Mouse (Mus musculus): ENCODE measurements around the gene Dmgdh. TPM values are rescaled to one million over a fixed set of nuclear protein-coding genes. Genes with fewer than 3 reads are reported as not detected.
A peak's percentile ranks its signal among the peaks of the same experiment; 100 is the strongest.

The Dmgdh gene
- polyA plus RNA-seq, 1 experiment from 2014 or later: not detected

GRCm38 (mm10) chr13:93762879-93763278, 88.6 kb downstream of the Dmgdh start:
- no peaks in the 10 kb centered on the region for H3K9me3 ChIP-seq (replicated peaks)
- no peak overlapping the region for H3K27ac ChIP-seq
- WGBS: 79% methylated on average over 3 of the region's 3 CpGs
- H3K36me3 ChIP-seq: no peaks in the 10 kb centered on the region
- no peak overlapping the region for H3K4me3 ChIP-seq
- H3K4me1 ChIP-seq: peaks cover 5% of the 10 kb centered on the region; the same call in 1 of the 2 replicates
- no peaks in the 10 kb centered on the region for H3K27me3 ChIP-seq (ENCODE audit: low read depth, poor library complexity, severe bottlenecking)
- DNase-seq (ENCODE audit: low spot score): no peak

GRCm38 (mm10) chr13:93764321-93764973, 90.2 kb downstream of the Dmgdh start:
- no peaks in the 10 kb centered on the region for H3K36me3 ChIP-seq
- no peak overlapping the region for H3K4me3 ChIP-seq
- 80% methylated on average over 13 of the region's 13 CpGs for WGBS
- no peaks in the 10 kb centered on the region for H3K9me3 ChIP-seq (replicated peaks)
- 0 out of 2 replicates have a peak, but pooled peaks cover 3% of the 10 kb centered on the region for H3K27me3 ChIP-seq (ENCODE audit: low read depth, poor library complexity, severe bottlenecking)
- no peak overlapping the region for H3K27ac ChIP-seq
- no peaks in the 10 kb centered on the region for H3K4me1 ChIP-seq
- no peak for DNase-seq (ENCODE audit: low spot score)

- H3K4me3 ChIP-seq: peak overlapping the region; percentile 71
- H3K27me3 ChIP-seq (ENCODE audit: low read depth, poor library complexity, severe bottlenecking): 0 out of 2 replicates have a peak, but pooled peaks cover 10% of the 10 kb centered on the region
- peaks cover 25% of the 10 kb centered on the region for H3K4me1 ChIP-seq
- DNase-seq (ENCODE audit: low spot score): no peak
- peak overlapping the region; percentile 97 for H3K27ac ChIP-seq
- WGBS: 44% methylated on average over 9 of the region's 9 CpGs
- no peaks in the 10 kb centered on the region for H3K36me3 ChIP-seq
- no peaks in the 10 kb centered on the region for H3K9me3 ChIP-seq (replicated peaks)
These were observed 96.9 kb downstream of the Dmgdh start for GRCm38 (mm10) chr13:93771031-93771587.

- WGBS: under 1% methylated on average over 66 of the region's 66 CpGs
- H3K4me1 ChIP-seq: peaks cover 25% of the 10 kb centered on the region
These were observed 97.5 kb downstream of the Dmgdh start, which contains the start of gene Arsb for GRCm38 (mm10) chr13:93771588-93772278. Gene Arsb (plus strand): TSS chr13:93771630.

GRCm38 (mm10) chr13:93772279-93772636, 98.0 kb downstream of the Dmgdh start:
- no peaks in the 10 kb centered on the region for H3K36me3 ChIP-seq
- peak overlapping the region; percentile 97 for H3K27ac ChIP-seq
- H3K27me3 ChIP-seq (ENCODE audit: low read depth, poor library complexity, severe bottlenecking): 0 out of 2 replicates have a peak, but pooled peaks cover 10% of the 10 kb centered on the region
- H3K4me1 ChIP-seq: peaks cover 25% of the 10 kb centered on the region
- H3K4me3 ChIP-seq: peak overlapping the region; percentile 71
- WGBS: 31% methylated on average over 8 of the region's 8 CpGs
- H3K9me3 ChIP-seq (replicated peaks): no peaks in the 10 kb centered on the region
- no peak for DNase-seq (ENCODE audit: low spot score)

More at GRCm38 (mm10) chr13:93771588-93772278, 97.5 kb downstream of the Dmgdh start, which contains the start of gene Arsb:
- H3K36me3 ChIP-seq: no peaks in the 10 kb centered on the region
- peak within 1 kb of the TSS; percentile 97 for H3K27ac ChIP-seq
- no peaks in the 10 kb centered on the region for H3K9me3 ChIP-seq (replicated peaks)
- H3K27me3 ChIP-seq (ENCODE audit: low read depth, poor library complexity, severe bottlenecking): 0 out of 2 replicates have a peak, but pooled peaks cover 10% of the 10 kb centered on the region
- H3K4me3 ChIP-seq: peak within 1 kb of the TSS; percentile 71
- DNase-seq (ENCODE audit: low spot score): peak; percentile 90

GRCm38 (mm10) chr13:93772861-93773260, 98.6 kb downstream of the Dmgdh start:
- Histone ChIP-seq H3K27ac (no peak overlapping the region; the same call in 1 of the 2 replicates), H3K27me3 (ENCODE audit: low read depth, poor library complexity, severe bottlenecking) (0 out of 2 replicates have a peak, but pooled peaks cover 10% of the 10 kb centered on the region), H3K36me3 (no peaks in the 10 kb centered on the region), H3K4me3 (peak overlapping the region; percentile 71; the same call in 1 of the 2 replicates), H3K4me1 (peaks cover 25% of the 10 kb centered on the region), H3K9me3 (replicated peaks) (no peaks in the 10 kb centered on the region)
- WGBS: 72% methylated on average over 7 of the region's 7 CpGs
- no peak for DNase-seq (ENCODE audit: low spot score)

GRCm38 (mm10) chr13:93773704-93774315, 99.6 kb downstream of the Dmgdh start:
- no peak for DNase-seq (ENCODE audit: low spot score)
- Histone ChIP-seq H3K4me1 (peaks cover 25% of the 10 kb centered on the region), H3K27ac (no peak overlapping the region), H3K27me3 (ENCODE audit: low read depth, poor library complexity, severe bottlenecking) (0 out of 2 replicates have a peak, but pooled peaks cover 10% of the 10 kb centered on the region), H3K4me3 (no peak overlapping the region), H3K36me3 (no peaks in the 10 kb centered on the region), H3K9me3 (replicated peaks) (no peaks in the 10 kb centered on the region)
- 62% methylated on average over 7 of the region's 7 CpGs for WGBS

- DNase-seq (ENCODE audit: low spot score): no peak
- Histone ChIP-seq H3K27ac (no peak overlapping the region), H3K4me1 (0 out of 2 replicates have a peak, but pooled peaks cover 8% of the 10 kb centered on the region), H3K36me3 (no peaks in the 10 kb centered on the region), H3K9me3 (replicated peaks) (no peaks in the 10 kb centered on the region), H3K27me3 (ENCODE audit: low read depth, poor library complexity, severe bottlenecking) (no peaks in the 10 kb centered on the region), H3K4me3 (no peak overlapping the region)
- 89% methylated on average over 5 of the region's 5 CpGs for WGBS
These were observed 108.6 kb downstream of the Dmgdh start for GRCm38 (mm10) chr13:93782823-93783222.

GRCm38 (mm10) chr13:93785329-93785728, 111.1 kb downstream of the Dmgdh start:
- Histone ChIP-seq H3K27ac (no peak overlapping the region), H3K27me3 (ENCODE audit: low read depth, poor library complexity, severe bottlenecking) (no peaks in the 10 kb centered on the region), H3K4me1 (0 out of 2 replicates have a peak, but pooled peaks cover 10% of the 10 kb centered on the region), H3K36me3 (no peaks in the 10 kb centered on the region), H3K9me3 (replicated peaks) (no peaks in the 10 kb centered on the region), H3K4me3 (no peak overlapping the region)
- no peak for DNase-seq (ENCODE audit: low spot score)
- WGBS: 84% methylated on average over 3 of the region's 3 CpGs

- Histone ChIP-seq H3K36me3 (no peaks in the 10 kb centered on the region), H3K9me3 (replicated peaks) (no peaks in the 10 kb centered on the region), H3K4me3 (no peak overlapping the region), H3K27me3 (ENCODE audit: low read depth, poor library complexity, severe bottlenecking) (no peaks in the 10 kb centered on the region), H3K27ac (no peak overlapping the region), H3K4me1 (0 out of 2 replicates have a peak, but pooled peaks cover 10% of the 10 kb centered on the region)
- 73% methylated on average over 2 of the region's 2 CpGs for WGBS
- DNase-seq (ENCODE audit: low spot score): no peak
These were observed 111.8 kb downstream of the Dmgdh start for GRCm38 (mm10) chr13:93786051-93786450.

- H3K9me3 ChIP-seq (replicated peaks): no peaks in the 10 kb centered on the region
- DNase-seq (ENCODE audit: low spot score): no peak
- 85% methylated on average over 8 of the region's 8 CpGs for WGBS
These were observed 113.4 kb downstream of the Dmgdh start for GRCm38 (mm10) chr13:93787647-93788046.

GRCm38 (mm10) chr13:93792945-93793642, 118.9 kb downstream of the Dmgdh start:
- peak; percentile 67 for DNase-seq (ENCODE audit: low spot score)
- Histone ChIP-seq H3K36me3 (no peaks in the 10 kb centered on the region), H3K4me3 (no peak overlapping the region), H3K9me3 (replicated peaks) (no peaks in the 10 kb centered on the region), H3K27me3 (ENCODE audit: low read depth, poor library complexity, severe bottlenecking) (no peaks in the 10 kb centered on the region), H3K27ac (no peak overlapping the region), H3K4me1 (peaks cover 9% of the 10 kb centered on the region)
- 50% methylated on average over 11 of the region's 11 CpGs for WGBS

More at GRCm38 (mm10) chr13:93787647-93788046, 113.4 kb downstream of the Dmgdh start:
- Histone ChIP-seq H3K4me3 (no peak overlapping the region), H3K27ac (no peak overlapping the region), H3K4me1 (0 out of 2 replicates have a peak, but pooled peaks cover 10% of the 10 kb centered on the region), H3K27me3 (ENCODE audit: low read depth, poor library complexity, severe bottlenecking) (no peaks in the 10 kb centered on the region), H3K36me3 (no peaks in the 10 kb centered on the region)
